Mouse (Mus musculus): ENCODE results near the gene Tmem210.

Gene Tmem210

GRCm38 (mm10) chr2:25265897-25266656, 21.9 kb upstream of the Tmem210 start:
- peak; percentile 99 for DNase-seq (ENCODE audit: low read depth, low spot score)

GRCm38 (mm10) chr2:25266720-25267119, 21.2 kb upstream of the Tmem210 start:
- DNase-seq (ENCODE audit: low read depth, low spot score): peak; percentile 93

- DNase-seq (ENCODE audit: low read depth, low spot score): peak; percentile 91
Measured at GRCm38 (mm10) chr2:25267241-25267640, 20.7 kb upstream of the Tmem210 start.

- DNase-seq (ENCODE audit: low read depth, low spot score): no peak
Measured at GRCm38 (mm10) chr2:25267746-25268309, 20.1 kb upstream of the Tmem210 start.

GRCm38 (mm10) chr2:25271827-25272511, 16.0 kb upstream of the Tmem210 start, which contains the start of the genes Ssna1 and Anapc2:
Gene Ssna1 (minus strand): TSS chr2:25272438.
Gene Anapc2 (plus strand): TSS chr2:25272478.
- peak; percentile 99 for DNase-seq (ENCODE audit: low read depth, low spot score)

- no peak for DNase-seq (ENCODE audit: low read depth, low spot score)
Measured at GRCm38 (mm10) chr2:25272515-25272914, 15.4 kb upstream of the Tmem210 start.

GRCm38 (mm10) chr2:25273010-25273409, 14.9 kb upstream of the Tmem210 start:
- no peak for DNase-seq (ENCODE audit: low read depth, low spot score)

- peak; percentile 93 for DNase-seq (ENCODE audit: low read depth, low spot score)
Measured at GRCm38 (mm10) chr2:25278928-25279882, 8.7 kb upstream of the Tmem210 start.

- no peak for DNase-seq (ENCODE audit: low read depth, low spot score)
Measured at GRCm38 (mm10) chr2:25285551-25285950, 2.4 kb upstream of the Tmem210 start.

GRCm38 (mm10) chr2:25286314-25286713, 1.6 kb upstream of the Tmem210 start:
- DNase-seq (ENCODE audit: low read depth, low spot score): no peak

GRCm38 (mm10) chr2:25286837-25287636, 908 bp upstream of the Tmem210 start:
- no peak for DNase-seq (ENCODE audit: low read depth, low spot score)

- DNase-seq (ENCODE audit: low read depth, low spot score): no peak
Measured at GRCm38 (mm10) chr2:25288734-25289345, 895 bp downstream of the Tmem210 start.

GRCm38 (mm10) chr2:25289651-25290050, 1.7 kb downstream of the Tmem210 start, which contains the start of gene Lrrc26:
Gene Lrrc26 (plus strand): TSS chr2:25289915.
- peak; percentile 81 for DNase-seq (ENCODE audit: low read depth, low spot score)

GRCm38 (mm10) chr2:25290101-25290815, 2.3 kb downstream of the Tmem210 start:
- DNase-seq (ENCODE audit: low read depth, low spot score): peak; percentile 86

- no peak for DNase-seq (ENCODE audit: low read depth, low spot score)
Measured at GRCm38 (mm10) chr2:25290816-25291130, 2.8 kb downstream of the Tmem210 start.

- DNase-seq (ENCODE audit: low read depth, low spot score): no peak
Measured at GRCm38 (mm10) chr2:25291184-25292053, 3.5 kb downstream of the Tmem210 start.

GRCm38 (mm10) chr2:25292054-25292544, 4.2 kb downstream of the Tmem210 start:
- peak; percentile 81 for DNase-seq (ENCODE audit: low read depth, low spot score)

- DNase-seq (ENCODE audit: low read depth, low spot score): peak; percentile 80
Measured at GRCm38 (mm10) chr2:25292856-25293255, 4.9 kb downstream of the Tmem210 start.

Measured in brain, adult 2 months (tissue).